Mouse (Mus musculus): Measurements from ENCODE around the gene Epop.

Gene Epop

GRCm38 (mm10) chr11:97579088-97579857, 50.2 kb downstream of the Epop start:
- DNase-seq: no peak

- no peak for DNase-seq
Measured at GRCm38 (mm10) chr11:97578286-97578685, 51.2 kb downstream of the Epop start.

Measured in spleen, adult 18-20 months (tissue).